Mouse (Mus musculus): ENCODE results near the gene Gskip.

The Gskip gene

DNA sequence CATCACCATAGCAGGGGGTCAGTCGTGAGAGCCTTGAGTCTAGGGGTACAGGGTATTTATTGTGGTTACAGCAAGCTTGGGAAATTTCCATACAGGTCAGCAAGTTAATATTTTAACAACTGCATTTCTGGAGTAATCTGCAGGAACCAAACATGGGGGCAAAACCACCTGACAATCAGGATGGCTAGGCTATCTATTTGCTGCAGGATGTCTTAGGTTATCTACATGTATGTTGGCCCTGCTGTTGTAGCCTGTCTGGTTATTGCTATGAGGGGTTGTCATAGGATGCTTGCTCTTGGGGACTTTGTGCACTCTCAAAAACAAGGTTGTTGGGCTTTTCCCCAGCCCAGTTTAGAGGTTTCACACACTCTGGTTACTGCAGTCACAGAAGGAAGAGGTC lies 40.0 kb downstream of the Gskip start:
- DNase-seq, result no peak

DNA sequence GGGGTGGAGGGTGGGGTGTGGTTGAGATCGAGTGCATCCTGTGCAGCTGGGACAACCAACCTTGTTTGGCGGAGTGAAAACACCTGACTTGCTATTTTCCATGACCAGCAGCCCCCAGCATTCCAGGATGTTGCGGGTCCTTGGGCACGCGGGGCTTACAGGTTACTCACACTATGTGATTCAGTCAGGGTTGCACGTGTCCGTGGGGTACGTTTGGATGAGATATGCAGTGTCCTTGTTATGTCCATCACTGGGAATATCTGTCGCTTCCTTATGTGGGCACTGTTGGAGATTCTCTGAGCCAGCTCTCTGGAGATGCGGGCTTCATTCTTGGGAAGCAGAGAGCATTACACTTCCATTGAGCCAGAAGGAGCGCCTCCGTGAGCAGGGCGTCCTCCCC lies 41.1 kb downstream of the Gskip start:
- DNase-seq, result no peak

GRCm38 (mm10) chr12:105727268-105727667 lies 42.6 kb downstream of the Gskip start:
- DNase-seq, result no peak

DNA sequence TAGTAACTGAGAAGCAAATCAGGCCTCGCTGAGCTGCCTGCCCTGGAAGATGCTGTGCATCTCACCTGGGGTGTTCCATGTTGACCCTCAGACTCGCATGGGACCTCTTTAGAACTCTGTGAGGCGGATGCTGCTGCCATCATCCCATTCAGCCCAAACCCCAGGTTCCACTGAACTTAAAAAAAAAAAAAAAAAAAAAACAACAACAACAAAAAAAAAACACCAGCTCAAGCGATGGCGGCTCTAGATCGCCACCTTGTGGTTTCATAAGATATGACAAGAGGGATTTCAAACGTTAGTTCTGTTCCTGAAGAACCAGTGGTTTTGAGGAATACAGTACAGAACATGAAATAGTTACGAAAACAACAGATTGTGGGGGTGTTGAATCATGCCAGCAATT lies 43.3 kb downstream of the Gskip start:
- DNase-seq, result peak; percentile 65 to 77

DNA sequence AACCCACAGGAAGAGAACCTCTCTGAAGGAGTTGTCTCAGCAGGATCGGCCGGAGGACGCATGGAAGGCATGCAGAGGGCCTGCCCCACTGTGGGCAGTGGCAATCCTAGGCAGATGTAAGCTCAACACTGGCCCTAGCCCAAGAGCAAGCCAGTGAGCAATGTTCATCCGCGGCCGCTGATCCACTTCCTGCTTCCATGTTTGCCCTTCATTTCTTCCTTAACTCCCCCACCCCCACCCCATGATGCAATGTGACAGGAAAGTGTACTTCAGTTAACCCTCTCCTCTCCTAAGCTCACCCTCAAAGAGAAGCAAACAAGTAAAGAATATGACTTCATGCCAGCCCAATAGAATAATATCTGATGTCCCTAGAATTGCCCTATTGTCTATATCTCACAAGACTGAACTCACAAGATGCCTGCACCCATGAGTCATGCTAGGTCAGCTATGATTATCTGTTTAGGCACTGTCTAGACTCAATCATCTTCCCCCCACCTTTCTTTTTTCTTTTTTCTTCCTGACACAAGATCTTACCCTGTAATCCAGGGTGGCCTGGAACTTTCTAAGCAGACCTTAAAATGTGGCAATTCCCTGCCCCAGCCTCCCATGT lies 46.3 kb downstream of the Gskip start:
- DNase-seq, result no peak

- no peak for DNase-seq
These were observed 48.9 kb downstream of the Gskip start for GRCm38 (mm10) chr12:105733370-105734159.

- DNase-seq, result no peak
These were observed 50.7 kb downstream of the Gskip start for GRCm38 (mm10) chr12:105735226-105735888.

GRCm38 (mm10) chr12:105735889-105736251 lies 51.2 kb downstream of the Gskip start:
- no peak for DNase-seq

- no peak for DNase-seq
These were observed 53.9 kb downstream of the Gskip start for GRCm38 (mm10) chr12:105738316-105739096.

GRCm38 (mm10) chr12:105739656-105740055 lies 55.0 kb downstream of the Gskip start:
- DNase-seq, result no peak

DNA sequence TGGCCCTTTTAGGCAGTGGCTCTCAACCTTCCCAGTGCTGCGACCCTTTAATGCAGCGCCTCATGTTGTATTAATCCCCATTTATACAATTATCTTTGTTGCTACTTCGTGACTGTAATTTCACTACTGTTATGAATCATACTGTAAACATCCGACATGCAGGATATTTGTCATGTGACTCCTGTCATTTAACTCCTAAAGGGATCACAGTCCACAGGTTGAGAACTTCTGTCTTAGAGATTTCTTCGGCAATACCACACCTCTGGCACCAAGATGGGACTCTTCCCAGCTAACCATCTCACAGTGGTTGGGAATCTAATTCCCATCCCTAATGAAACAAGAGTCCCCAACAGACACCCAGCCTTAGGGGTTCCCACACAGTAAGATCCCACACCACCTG lies 63.5 kb downstream of the Gskip start:
- DNase-seq, result no peak
